Mouse (Mus musculus): ENCODE results near the gene Acss1.

Acss1 gene

DNA sequence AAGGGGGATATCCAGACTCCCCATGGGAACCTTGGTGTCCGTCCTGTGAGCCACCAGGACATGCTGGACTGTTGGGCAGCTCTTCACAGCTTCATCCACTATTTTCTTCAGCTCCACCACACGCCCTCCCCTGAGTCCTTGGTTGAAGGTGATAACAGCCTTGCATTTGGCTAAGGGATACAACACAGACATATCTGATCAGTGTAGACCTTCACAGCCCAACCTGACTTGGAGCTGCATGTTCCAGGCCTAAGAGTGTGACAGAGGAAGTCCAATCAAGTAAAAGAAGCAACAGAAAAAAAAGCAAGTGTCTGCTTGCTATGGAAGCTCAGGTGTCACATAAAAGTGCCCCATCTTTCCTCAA, 29.9 kb downstream of the Acss1 start:
- no peak for DNase-seq (ENCODE audit: low spot score)

GRCm38 (mm10) chr2:150637702-150638369, 30.5 kb downstream of the Acss1 start:
- DNase-seq (ENCODE audit: low spot score), result no peak

DNA sequence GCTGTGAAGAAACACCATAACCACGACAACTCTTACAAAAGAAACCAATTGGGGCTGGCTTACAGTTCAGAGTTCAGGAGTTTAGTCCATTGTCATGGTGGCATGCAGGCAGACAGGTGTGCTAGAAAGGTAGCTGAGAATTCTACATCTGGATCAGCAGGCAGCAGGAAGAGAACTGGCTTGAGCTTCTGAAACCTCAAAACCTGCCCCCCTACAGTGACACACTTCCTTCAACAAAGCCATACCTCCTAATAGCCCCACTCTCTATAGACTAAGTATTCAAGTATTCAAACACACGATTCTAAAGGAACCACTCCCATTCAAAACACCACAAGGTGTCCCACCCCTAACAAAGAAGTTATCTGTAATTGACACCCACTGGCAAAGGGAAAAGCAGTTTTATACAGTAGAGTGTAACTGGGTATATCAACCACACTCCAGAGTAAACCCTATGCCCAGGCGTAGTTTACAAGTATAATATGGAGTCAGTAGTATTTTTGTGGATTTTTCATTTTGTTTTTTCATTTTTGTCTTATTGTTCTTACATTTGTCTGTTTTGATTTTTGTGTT, 32.3 kb downstream of the Acss1 start:
- no peak for DNase-seq (ENCODE audit: low spot score)

GRCm38 (mm10) chr2:150629255-150629654, 39.0 kb downstream of the Acss1 start:
- no peak for DNase-seq (ENCODE audit: low spot score)

DNA sequence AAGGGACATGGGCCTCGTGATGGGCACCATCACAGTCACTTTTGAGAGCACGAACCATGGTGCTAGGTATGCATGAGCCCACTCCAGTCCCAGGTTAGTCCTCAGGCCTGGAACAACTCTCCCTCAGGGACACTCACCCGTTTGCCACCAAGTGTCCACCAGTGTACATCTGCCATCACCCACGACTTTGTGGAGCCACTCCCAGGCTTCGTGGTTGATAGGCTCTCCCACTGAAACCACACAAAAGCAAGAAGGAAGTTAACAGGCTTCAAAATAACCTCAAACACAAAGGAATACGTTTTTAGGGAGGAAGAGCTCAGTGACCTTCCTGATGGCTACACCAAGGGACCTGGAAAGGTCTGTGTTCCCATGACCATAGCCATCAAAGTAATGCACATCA, 41.2 kb downstream of the Acss1 start:
- DNase-seq (ENCODE audit: low spot score), result no peak

DNA sequence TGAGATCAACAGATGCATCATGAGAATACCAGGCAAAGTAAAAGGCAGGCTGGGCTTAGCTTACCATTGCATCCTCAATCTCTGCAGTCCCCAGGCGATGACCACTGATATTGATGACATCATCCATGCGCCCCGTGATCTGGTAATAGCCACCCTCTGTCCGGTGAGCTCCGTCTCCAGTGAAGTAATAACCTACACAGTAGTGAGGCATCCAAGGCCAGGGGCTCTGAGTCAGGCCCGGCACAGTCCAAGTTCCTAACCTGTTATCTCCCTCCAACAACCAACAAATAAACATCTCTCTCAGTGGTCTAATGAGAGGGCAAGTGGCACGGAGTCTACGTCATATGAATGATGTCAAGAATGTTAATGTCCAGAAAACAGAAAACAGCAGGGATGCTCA, 43.4 kb downstream of the Acss1 start:
- no peak for DNase-seq (ENCODE audit: low spot score)

- DNase-seq (ENCODE audit: low spot score), result no peak
These were observed 44.3 kb downstream of the Acss1 start for GRCm38 (mm10) chr2:150623957-150624356.

GRCm38 (mm10) chr2:150621698-150622097, 46.6 kb downstream of the Acss1 start:
- no peak for DNase-seq (ENCODE audit: low spot score)

DNA sequence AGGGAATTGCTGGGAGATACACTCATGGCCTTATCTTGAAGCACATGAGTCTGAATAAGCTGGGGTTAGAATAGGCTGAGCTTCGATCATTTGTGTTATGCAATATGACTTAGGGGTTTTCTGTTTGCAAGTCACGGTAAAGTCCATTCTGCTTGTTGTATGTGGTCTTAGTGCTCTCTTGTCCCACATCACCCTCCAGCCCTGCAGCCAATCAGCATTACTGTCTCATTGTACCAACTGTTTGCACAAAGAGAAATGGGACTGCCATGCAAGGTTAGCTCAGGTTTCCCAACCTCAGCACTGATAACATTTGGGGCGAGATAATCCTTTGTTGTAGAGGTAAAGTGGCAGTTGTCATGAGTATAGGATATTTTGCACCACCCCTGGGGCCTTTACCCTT, 58.2 kb downstream of the Acss1 start:
- no peak for DNase-seq (ENCODE audit: low spot score)

- DNase-seq (ENCODE audit: low spot score), result peak; percentile 9
These were observed 59.3 kb downstream of the Acss1 start for GRCm38 (mm10) chr2:150608872-150609560.

- DNase-seq (ENCODE audit: low spot score), result peak; percentile 97
These were observed 60.1 kb downstream of the Acss1 start, which contains the start of gene Apmap for GRCm38 (mm10) chr2:150608087-150608799. Apmap (minus strand) TSS chr2:150608567.

DNA sequence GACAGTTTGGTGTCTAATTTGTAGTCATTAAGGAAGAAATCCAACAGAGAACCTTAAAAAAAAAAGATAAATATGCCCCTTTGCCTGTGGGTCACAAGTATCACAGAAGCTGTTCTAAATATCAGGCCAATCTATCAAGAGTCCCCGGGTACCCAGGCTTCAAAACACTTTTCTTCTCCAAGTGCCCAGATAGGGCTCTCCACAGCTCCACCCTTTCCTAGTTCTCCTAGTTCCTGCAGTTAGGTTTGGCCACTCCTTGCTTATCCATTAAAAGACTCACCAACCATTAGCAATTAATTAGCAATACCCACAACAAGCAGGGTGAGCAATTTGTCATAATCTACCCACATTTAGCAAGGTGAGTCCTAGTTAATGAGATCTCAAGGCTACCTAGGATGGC, 61.2 kb downstream of the Acss1 start:
- DNase-seq (ENCODE audit: low spot score), result no peak

- no peak for DNase-seq (ENCODE audit: low spot score)
These were observed 63.5 kb downstream of the Acss1 start for GRCm38 (mm10) chr2:150604802-150605201.

GRCm38 (mm10) chr2:150602166-150602565, 66.1 kb downstream of the Acss1 start:
- DNase-seq (ENCODE audit: low spot score), result no peak

- no peak for DNase-seq (ENCODE audit: low spot score)
These were observed 68.0 kb downstream of the Acss1 start for GRCm38 (mm10) chr2:150600263-150600662.

GRCm38 (mm10) chr2:150595411-150596190, 72.7 kb downstream of the Acss1 start:
- DNase-seq (ENCODE audit: low spot score), result no peak

- no peak for DNase-seq (ENCODE audit: low spot score)
These were observed 79.2 kb downstream of the Acss1 start for GRCm38 (mm10) chr2:150589076-150589475.

- DNase-seq (ENCODE audit: low spot score), result no peak
These were observed 88.7 kb downstream of the Acss1 start for GRCm38 (mm10) chr2:150579628-150580027.

DNA sequence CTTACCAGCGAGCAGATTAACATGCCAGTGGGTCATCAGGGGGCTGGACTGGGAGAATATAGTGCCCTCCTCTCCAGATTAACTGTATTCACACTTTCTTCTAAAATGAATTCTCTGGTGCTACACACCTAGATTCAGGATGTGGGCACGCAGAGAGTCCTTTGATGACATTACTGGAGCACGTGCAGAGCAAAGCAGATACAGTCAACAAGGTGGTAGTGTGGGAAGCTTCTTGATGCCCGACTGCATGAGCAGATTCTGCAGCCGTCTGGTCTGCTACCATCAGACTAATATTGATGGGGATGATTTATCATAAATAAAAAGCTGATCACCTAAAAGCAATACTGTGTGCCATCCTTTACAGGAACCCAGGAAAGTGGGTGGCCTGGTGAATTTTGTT, 89.7 kb downstream of the Acss1 start:
- no peak for DNase-seq (ENCODE audit: low spot score)

DNA sequence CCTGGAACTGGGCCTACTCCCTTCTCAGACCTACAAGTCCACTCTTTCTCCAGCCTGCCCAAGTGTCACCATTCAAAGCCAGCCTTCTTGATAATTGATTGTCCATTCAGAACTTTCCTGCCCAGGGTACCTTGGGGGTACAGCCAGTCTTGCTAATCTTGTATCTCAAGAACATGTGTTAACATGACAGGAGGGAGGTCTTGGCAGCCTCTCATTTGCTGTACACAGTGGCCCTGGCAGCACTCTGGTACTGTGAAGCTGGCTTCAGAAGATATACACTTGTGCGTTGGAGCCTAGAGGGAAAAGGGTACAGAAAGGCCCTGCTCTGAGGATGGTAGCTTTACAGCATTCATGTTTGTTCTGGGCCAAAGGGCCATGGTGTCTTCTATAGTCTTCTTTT, 92.0 kb downstream of the Acss1 start:
- DNase-seq (ENCODE audit: low spot score), result no peak

GRCm38 (mm10) chr2:150572463-150572862, 95.8 kb downstream of the Acss1 start:
- DNase-seq (ENCODE audit: low spot score), result no peak

DNA sequence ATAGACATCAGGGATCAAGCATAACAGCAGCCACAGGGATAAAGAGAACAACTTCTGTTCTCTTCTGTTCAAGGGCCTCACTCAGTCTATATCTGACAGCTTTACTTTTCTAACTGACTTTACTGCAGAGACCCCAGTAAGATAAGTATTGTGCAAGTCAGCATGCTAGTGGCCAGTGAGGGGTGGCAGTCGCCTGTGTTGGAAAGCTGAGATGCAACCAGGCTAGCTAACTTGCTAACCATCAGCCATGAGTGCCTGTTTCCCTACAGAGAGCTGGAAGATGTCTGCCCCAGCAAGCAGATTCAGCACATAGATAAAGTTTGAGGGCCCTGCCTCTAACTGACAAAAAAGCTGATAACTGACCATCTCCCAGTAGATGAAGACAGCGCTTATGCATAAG, 97.5 kb downstream of the Acss1 start:
- DNase-seq (ENCODE audit: low spot score), result no peak
